Mouse (Mus musculus) frontal cortex, postnatal 25 days (tissue): ENCODE data around the gene Mgp.
"Not testable (repeated sequence)": the region's sequence is repeated elsewhere in the genome, so short reads cannot be mapped to it uniquely, and the experiment has no call there.

Experiments
- DNase-seq, 2 experiments: peaks; one replicate each; pipeline ENCODE4 v3.0.0; 2022; ENCODE audit warnings: low spot score in 2 of 2

The Mgp gene

GRCm38 (mm10) chr6:136898222-136898621, 22.6 kb upstream of the Mgp start:
- DNase-seq: no peak

GRCm38 (mm10) chr6:136897789-136898188, 22.2 kb upstream of the Mgp start:
- no peak for DNase-seq

GRCm38 (mm10) chr6:136894532-136895339, 19.1 kb upstream of the Mgp start:
- DNase-seq: no peak

- no peak for DNase-seq
Measured at GRCm38 (mm10) chr6:136892002-136892401, 16.4 kb upstream of the Mgp start.

- DNase-seq: no peak
Measured at GRCm38 (mm10) chr6:136889554-136889953, 13.9 kb upstream of the Mgp start.

GRCm38 (mm10) chr6:136889067-136889466, 13.4 kb upstream of the Mgp start:
- DNase-seq: no peak

GRCm38 (mm10) chr6:136887854-136888253, 12.2 kb upstream of the Mgp start:
- no peak for DNase-seq

GRCm38 (mm10) chr6:136884766-136885165, 9.1 kb upstream of the Mgp start:
- not testable (repeated sequence) for DNase-seq

- no peak for DNase-seq
Measured at GRCm38 (mm10) chr6:136883961-136884360, 8.3 kb upstream of the Mgp start.

- no peak for DNase-seq
Measured at GRCm38 (mm10) chr6:136883431-136883915, 7.8 kb upstream of the Mgp start.

- no peak for DNase-seq
Measured at GRCm38 (mm10) chr6:136881678-136882077, 6.1 kb upstream of the Mgp start.

GRCm38 (mm10) chr6:136874599-136874998, 1.0 kb downstream of the Mgp start:
- peak in 1 of 2 experiments; percentile 14 for DNase-seq

- DNase-seq: no peak
Measured at GRCm38 (mm10) chr6:136868921-136869320, 6.7 kb downstream of the Mgp start.

GRCm38 (mm10) chr6:136866150-136866549, 9.5 kb downstream of the Mgp start:
- no peak for DNase-seq

GRCm38 (mm10) chr6:136865360-136865759, 10.3 kb downstream of the Mgp start:
- DNase-seq: no peak

- DNase-seq: no peak
Measured at GRCm38 (mm10) chr6:136861020-136861419, 14.6 kb downstream of the Mgp start.

- no peak for DNase-seq
Measured at GRCm38 (mm10) chr6:136858420-136858819, 17.2 kb downstream of the Mgp start.

- DNase-seq: no peak
Measured at GRCm38 (mm10) chr6:136857873-136858260, 17.8 kb downstream of the Mgp start.

- no peak for DNase-seq
Measured at GRCm38 (mm10) chr6:136857186-136857872, 18.3 kb downstream of the Mgp start, which contains the start of gene Art4. Gene Art4, minus strand, starts transcription at chr6:136857733.

- DNase-seq: no peak
Measured at GRCm38 (mm10) chr6:136856071-136856636, 19.5 kb downstream of the Mgp start.

GRCm38 (mm10) chr6:136855183-136855582, 20.4 kb downstream of the Mgp start:
- no peak for DNase-seq

GRCm38 (mm10) chr6:136854361-136854781, 21.3 kb downstream of the Mgp start:
- DNase-seq: no peak

GRCm38 (mm10) chr6:136852762-136853161, 22.9 kb downstream of the Mgp start:
- no peak for DNase-seq
